Mouse (Mus musculus): ENCODE data around the gene Gm21903. TPM values are rescaled to one million over a fixed set of nuclear protein-coding genes. Genes with fewer than 3 reads are reported as not detected.
"Not testable (repeated sequence)": the region's sequence is repeated elsewhere in the genome, so short reads cannot be mapped to it uniquely, and the experiment has no call there.

The Gm21903 gene
- not detected in 2 replicates for polyA plus RNA-seq (2015; fragmentation: Nextera tagmentation; extraction: Ambion mirVana)

GRCm38 (mm10) chr17:39043241-39043640 is at the start of gene Gm21903:
Gene Gm21903 (minus strand): TSS chr17:39043341.
- Histone ChIP-seq H3K9ac (replicated peaks; ENCODE audit: low read length) (no peak within 1 kb of the TSS), H3K4me2 (replicated peaks; ENCODE audit: low read depth, low read length) (no peak within 1 kb of the TSS), H3K27ac (ENCODE audit: low read length) (no peak within 1 kb of the TSS), H3K4me3 (ENCODE audit: low read length) (no peak within 1 kb of the TSS), H3K9me3 (ENCODE audit: low read length) (no peaks in the 10 kb centered on the region), H3K4me1 (ENCODE audit: insufficient read depth, low read length) (no peaks in the 10 kb centered on the region), H3K36me3 (ENCODE audit: insufficient read depth, low read length) (no peaks in the 10 kb centered on the region), H3K27me3 (ENCODE audit: insufficient read depth, low read length) (no peaks in the 10 kb centered on the region)
- ATAC-seq (ENCODE audit: low FRiP score, low TSS enrichment) = no peak

GRCm38 (mm10) chr17:39076937-39077336 is 33.8 kb upstream of the Gm21903 start, which contains the start of gene Esp23:
Gene Esp23 (minus strand): TSS chr17:39077037.
- WGBS = 53% methylated on average over 1 of the region's 1 CpGs
- no peak for ATAC-seq (ENCODE audit: low FRiP score, low TSS enrichment)
- no peak within 1 kb of the TSS for H3K27ac ChIP-seq (ENCODE audit: low read length)

GRCm38 (mm10) chr17:39063641-39064040 is 20.5 kb upstream of the Gm21903 start:
- no peak overlapping the region for H3K4me2 ChIP-seq (replicated peaks; ENCODE audit: low read depth, low read length)
- no peak overlapping the region for H3K9ac ChIP-seq (replicated peaks; ENCODE audit: low read length)
- no peak for ATAC-seq (ENCODE audit: low FRiP score, low TSS enrichment)
- H3K4me3 ChIP-seq (ENCODE audit: low read length) = no peak overlapping the region
- no peaks in the 10 kb centered on the region for H3K4me1 ChIP-seq (ENCODE audit: insufficient read depth, low read length)
- peaks cover 18% of the 10 kb centered on the region for H3K9me3 ChIP-seq (ENCODE audit: low read length)
- no peak overlapping the region for H3K27ac ChIP-seq (ENCODE audit: low read length)
- H3K36me3 ChIP-seq (ENCODE audit: insufficient read depth, low read length) = no peaks in the 10 kb centered on the region
- no peaks in the 10 kb centered on the region for H3K27me3 ChIP-seq (ENCODE audit: insufficient read depth, low read length)

More at GRCm38 (mm10) chr17:39076937-39077336, 33.8 kb upstream of the Gm21903 start, which contains the start of gene Esp23:
- H3K27me3 ChIP-seq (ENCODE audit: insufficient read depth, low read length) = no peaks in the 10 kb centered on the region
- no peaks in the 10 kb centered on the region for H3K36me3 ChIP-seq (ENCODE audit: insufficient read depth, low read length)
- H3K4me1 ChIP-seq (ENCODE audit: insufficient read depth, low read length) = no peaks in the 10 kb centered on the region
- H3K9me3 ChIP-seq (ENCODE audit: low read length) = peaks cover 9% of the 10 kb centered on the region
- no peak within 1 kb of the TSS for H3K4me2 ChIP-seq (replicated peaks; ENCODE audit: low read depth, low read length)
- no peak within 1 kb of the TSS for H3K4me3 ChIP-seq (ENCODE audit: low read length)
- H3K9ac ChIP-seq (replicated peaks; ENCODE audit: low read length) = no peak within 1 kb of the TSS

GRCm38 (mm10) chr17:39036395-39036794 is 6.7 kb downstream of the Gm21903 start, which contains the start of gene Esp24:
Gene Esp24 (plus strand): TSS chr17:39036695.
- H3K27ac ChIP-seq (ENCODE audit: low read length); H3K4me2 ChIP-seq (replicated peaks; ENCODE audit: low read depth, low read length); ATAC-seq (ENCODE audit: low FRiP score, low TSS enrichment); H3K36me3 ChIP-seq (ENCODE audit: insufficient read depth, low read length); H3K9ac ChIP-seq (replicated peaks; ENCODE audit: low read length); H3K4me1 ChIP-seq (ENCODE audit: insufficient read depth, low read length); H3K9me3 ChIP-seq (ENCODE audit: low read length); H3K4me3 ChIP-seq (ENCODE audit: low read length); H3K27me3 ChIP-seq (ENCODE audit: insufficient read depth, low read length): not testable (repeated sequence)
- WGBS = 95% methylated on average over 3 of the region's 3 CpGs

- no peak for ATAC-seq (ENCODE audit: low FRiP score, low TSS enrichment)
- 69% methylated on average over 14 of the region's 14 CpGs for whole genome bisulfite sequencing
- no peaks in the 10 kb centered on the region for H3K27me3 ChIP-seq (ENCODE audit: insufficient read depth, low read length)
These were observed 26.0 kb downstream of the Gm21903 start for GRCm38 (mm10) chr17:39017184-39017583.

GRCm38 (mm10) chr17:39010675-39011638 is 32.2 kb downstream of the Gm21903 start:
- H3K4me2 ChIP-seq (replicated peaks; ENCODE audit: low read depth, low read length) = no peak overlapping the region
- 39% methylated on average over 30 of the region's 30 CpGs for WGBS
- no peak overlapping the region for H3K4me3 ChIP-seq (ENCODE audit: low read length)
- no peak for ATAC-seq (ENCODE audit: low FRiP score, low TSS enrichment)
- no peaks in the 10 kb centered on the region for H3K4me1 ChIP-seq (ENCODE audit: insufficient read depth, low read length)
- no peaks in the 10 kb centered on the region for H3K27me3 ChIP-seq (ENCODE audit: insufficient read depth, low read length)
- no peaks in the 10 kb centered on the region for H3K36me3 ChIP-seq (ENCODE audit: insufficient read depth, low read length)
- H3K9me3 ChIP-seq (ENCODE audit: low read length) = no peaks in the 10 kb centered on the region
- no peak overlapping the region for H3K27ac ChIP-seq (ENCODE audit: low read length)
- H3K9ac ChIP-seq (replicated peaks; ENCODE audit: low read length) = no peak overlapping the region

More at GRCm38 (mm10) chr17:39017184-39017583, 26.0 kb downstream of the Gm21903 start:
- H3K4me2 ChIP-seq (replicated peaks; ENCODE audit: low read depth, low read length) = no peak overlapping the region
- no peak overlapping the region for H3K27ac ChIP-seq (ENCODE audit: low read length)
- no peaks in the 10 kb centered on the region for H3K4me1 ChIP-seq (ENCODE audit: insufficient read depth, low read length)
- H3K36me3 ChIP-seq (ENCODE audit: insufficient read depth, low read length) = no peaks in the 10 kb centered on the region
- H3K9me3 ChIP-seq (ENCODE audit: low read length) = peaks cover 3% of the 10 kb centered on the region; the same call in 1 of the 2 replicates
- H3K4me3 ChIP-seq (ENCODE audit: low read length) = no peak overlapping the region
- H3K9ac ChIP-seq (replicated peaks; ENCODE audit: low read length) = no peak overlapping the region

- no peak for ATAC-seq (ENCODE audit: low FRiP score, low TSS enrichment)
- H3K27me3 ChIP-seq (ENCODE audit: insufficient read depth, low read length) = no peaks in the 10 kb centered on the region
- H3K9me3 ChIP-seq (ENCODE audit: low read length) = no peaks in the 10 kb centered on the region
- no peak overlapping the region for H3K9ac ChIP-seq (replicated peaks; ENCODE audit: low read length)
- H3K4me2 ChIP-seq (replicated peaks; ENCODE audit: low read depth, low read length) = no peak overlapping the region
- H3K27ac ChIP-seq (ENCODE audit: low read length) = no peak overlapping the region
- no peaks in the 10 kb centered on the region for H3K36me3 ChIP-seq (ENCODE audit: insufficient read depth, low read length)
- H3K4me3 ChIP-seq (ENCODE audit: low read length) = no peak overlapping the region
- no peaks in the 10 kb centered on the region for H3K4me1 ChIP-seq (ENCODE audit: insufficient read depth, low read length)
- 84% methylated on average over 1 of the region's 1 CpGs for WGBS
These were observed 33.3 kb downstream of the Gm21903 start for GRCm38 (mm10) chr17:39009846-39010245.

Other genes starting within 250 kb of the Gm21903 start
- not detected in 2 replicates for gene Esp24, start 6.6 kb downstream of the Gm21903 start, polyA plus RNA-seq (2015; fragmentation: Nextera tagmentation; extraction: Ambion mirVana)
- not detected in 2 replicates for gene Esp23, start 33.7 kb upstream of the Gm21903 start, polyA plus RNA-seq (2015; fragmentation: Nextera tagmentation; extraction: Ambion mirVana)
- not detected in 2 replicates for gene Esp22, start 52.0 kb upstream of the Gm21903 start, polyA plus RNA-seq (2015; fragmentation: Nextera tagmentation; extraction: Ambion mirVana)

Measured in kidney, embryonic 16.5 days (tissue).